Mouse (Mus musculus): ENCODE results near the gene Nat14.

DNA sequence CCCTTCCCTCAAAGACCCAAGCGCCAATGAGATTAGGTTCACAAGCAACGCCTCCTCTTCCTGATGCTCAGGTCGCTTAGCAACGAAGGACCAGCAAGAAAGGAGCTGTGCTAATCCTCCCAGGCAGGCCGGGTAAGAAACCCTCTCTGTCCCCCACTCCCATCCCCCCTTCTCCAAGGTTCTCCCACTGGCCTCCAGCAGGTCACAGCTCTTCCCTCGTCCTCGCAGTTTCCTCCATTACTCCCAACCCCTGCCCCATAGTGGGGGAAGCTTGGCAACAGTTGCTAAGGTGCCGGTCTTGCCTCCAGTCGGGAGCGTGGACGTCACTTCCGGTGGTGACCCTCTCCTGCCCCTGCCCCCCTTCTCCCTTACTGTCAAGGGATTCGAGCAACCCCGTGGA lies 680 bp downstream of the Nat14 start:
- TF ChIP-seq POLR2A (IDR thresholded peaks at IDR 0.05; ENCODE audit: insufficient read length, low read depth) = no peak
- no peak for TF ChIP-seq E2F4 (IDR thresholded peaks at IDR 0.05; ENCODE audit: insufficient read depth)
- TF ChIP-seq USF1 (IDR thresholded peaks at IDR 0.05; ENCODE audit: low read depth) = no peak
- no peak for TF ChIP-seq MAX (IDR thresholded peaks at IDR 0.05; ENCODE audit: low read depth)
- TF ChIP-seq POLR2AphosphoS2 (IDR thresholded peaks at IDR 0.05; ENCODE audit: insufficient read length, low read depth) = peak; percentile 62
- TF ChIP-seq MYOG (IDR thresholded peaks at IDR 0.05; ENCODE audit: control insufficient read depth in 1 of 3, insufficient read depth in 1 of 3, insufficient read length in 2 of 3, low read depth in 2 of 3) = no peak

Data from myocyte (in vitro differentiated cells).